Mouse (Mus musculus) cerebellum, postnatal 25 days (tissue): ENCODE data around the gene Tnf.

Experiments used
- DNase-seq, 2 experiments: peaks; one replicate each; pipeline ENCODE4 v3.0.0; 2021; ENCODE audit warnings: mixed read lengths in 2 of 2

Gene Tnf

DNA sequence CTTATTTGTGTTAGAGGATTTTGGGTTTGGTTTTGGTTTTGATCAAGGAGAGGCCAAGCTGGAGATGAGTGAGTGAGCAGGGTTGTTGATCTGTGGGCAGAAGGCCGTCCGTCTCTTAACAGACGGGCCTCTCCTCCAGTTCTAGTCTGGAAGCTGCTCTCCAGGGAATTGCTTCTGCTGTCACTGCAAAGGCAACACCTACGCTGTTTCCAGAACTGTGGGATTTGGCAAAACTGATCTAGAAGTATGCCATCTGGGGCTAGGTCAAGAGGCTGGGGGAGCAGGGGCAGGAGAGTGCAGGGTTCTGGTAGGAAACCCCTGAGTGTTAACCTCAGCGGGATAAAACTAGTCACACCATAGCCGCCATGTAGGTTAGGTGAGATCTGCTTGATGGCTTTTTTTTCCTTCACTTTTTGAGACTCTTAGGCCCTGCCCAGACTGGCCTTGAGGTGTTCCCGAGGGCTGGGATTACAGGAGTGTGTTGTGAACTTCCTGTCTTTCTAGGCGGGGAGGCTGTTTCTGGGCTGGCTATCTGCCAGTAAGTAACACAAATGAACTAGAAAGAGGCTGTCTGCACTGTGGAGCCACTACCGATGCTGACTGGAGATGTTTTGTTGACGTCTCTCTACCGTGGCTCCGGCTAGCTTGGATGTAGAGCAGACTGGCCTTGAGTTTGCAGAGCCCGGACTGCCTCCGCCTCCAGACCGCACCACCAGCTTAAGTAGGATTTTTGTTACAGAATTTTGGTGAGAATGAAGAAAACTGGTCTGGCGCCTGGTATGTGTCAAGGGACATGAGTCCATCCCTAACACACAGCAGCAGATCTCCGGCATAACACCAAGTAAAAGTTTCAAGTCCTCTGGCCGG is 31.5 kb upstream of the Tnf start, which contains the start of gene Atp6v1g2:
Atp6v1g2 (plus strand) TSS at position 547 of the 867 bp plus-strand sequence.
- DNase-seq = no peak

DNA sequence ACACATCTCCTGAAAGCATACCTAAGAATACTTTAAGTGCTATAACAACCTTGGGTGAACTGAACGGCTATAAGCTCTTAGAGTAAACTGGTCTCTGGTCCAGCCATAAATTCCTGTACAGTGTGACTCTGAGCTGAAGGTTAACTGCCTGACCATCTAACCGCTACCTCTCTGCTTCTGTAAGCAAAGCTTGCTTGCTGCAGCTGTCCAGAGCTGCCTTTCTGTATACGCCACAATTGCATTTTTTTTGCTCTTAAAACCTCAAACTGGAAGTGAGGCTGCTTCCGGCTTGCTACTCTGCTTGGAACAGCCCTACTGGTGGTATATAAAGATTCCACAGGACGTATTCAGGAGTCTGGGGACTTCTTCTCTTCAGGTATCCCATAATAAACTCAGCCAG is 30.9 kb upstream of the Tnf start:
- no peak for DNase-seq

- DNase-seq = peak; percentile 89 to 92
These were observed 30.2 kb upstream of the Tnf start for GRCm38 (mm10) chr17:35232043-35232442.

DNA sequence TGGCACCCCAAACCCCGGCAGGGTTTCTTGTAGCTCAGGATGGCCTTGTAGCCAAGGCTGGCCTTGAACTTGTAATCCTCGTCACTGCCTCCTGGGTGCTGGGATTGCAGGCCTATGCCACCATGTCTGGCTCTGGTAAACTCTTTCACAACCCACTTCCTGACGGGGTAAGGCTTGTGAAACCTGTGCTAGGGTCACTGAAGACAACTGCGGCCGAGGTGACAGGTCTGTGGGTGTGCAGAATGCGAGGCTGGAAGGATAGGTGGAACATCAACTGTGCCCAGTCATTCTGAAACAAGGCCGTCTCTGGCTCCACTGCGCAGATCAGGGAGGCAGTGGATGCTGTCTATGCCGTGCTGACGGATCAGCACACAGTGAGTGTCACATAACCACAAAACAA is 29.2 kb upstream of the Tnf start:
- DNase-seq = no peak

- no peak for DNase-seq
These were observed 24.8 kb upstream of the Tnf start for GRCm38 (mm10) chr17:35226561-35227046.

GRCm38 (mm10) chr17:35225456-35225855 is 23.6 kb upstream of the Tnf start:
- DNase-seq = no peak

DNA sequence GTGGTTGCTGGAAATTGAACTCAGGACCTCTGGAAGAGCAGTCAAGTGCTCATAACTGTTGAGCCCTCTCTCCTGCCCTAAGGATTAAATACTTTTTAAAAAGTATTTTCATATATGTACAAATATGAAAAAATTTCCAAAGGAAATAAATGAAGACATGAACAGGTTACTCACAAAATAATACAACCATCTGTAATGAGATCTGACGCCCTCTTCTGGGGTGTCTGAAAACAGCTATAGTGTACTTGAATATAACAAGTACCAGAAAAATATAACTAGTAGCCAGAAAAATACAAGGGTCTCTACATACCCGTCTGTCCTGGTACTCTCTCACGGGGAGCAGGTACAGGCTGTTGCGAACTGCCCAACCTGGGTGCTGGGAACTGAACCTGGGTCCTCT is 22.8 kb upstream of the Tnf start:
- no peak for DNase-seq

- no peak for DNase-seq
These were observed 20.5 kb upstream of the Tnf start for GRCm38 (mm10) chr17:35222299-35222698.

DNA sequence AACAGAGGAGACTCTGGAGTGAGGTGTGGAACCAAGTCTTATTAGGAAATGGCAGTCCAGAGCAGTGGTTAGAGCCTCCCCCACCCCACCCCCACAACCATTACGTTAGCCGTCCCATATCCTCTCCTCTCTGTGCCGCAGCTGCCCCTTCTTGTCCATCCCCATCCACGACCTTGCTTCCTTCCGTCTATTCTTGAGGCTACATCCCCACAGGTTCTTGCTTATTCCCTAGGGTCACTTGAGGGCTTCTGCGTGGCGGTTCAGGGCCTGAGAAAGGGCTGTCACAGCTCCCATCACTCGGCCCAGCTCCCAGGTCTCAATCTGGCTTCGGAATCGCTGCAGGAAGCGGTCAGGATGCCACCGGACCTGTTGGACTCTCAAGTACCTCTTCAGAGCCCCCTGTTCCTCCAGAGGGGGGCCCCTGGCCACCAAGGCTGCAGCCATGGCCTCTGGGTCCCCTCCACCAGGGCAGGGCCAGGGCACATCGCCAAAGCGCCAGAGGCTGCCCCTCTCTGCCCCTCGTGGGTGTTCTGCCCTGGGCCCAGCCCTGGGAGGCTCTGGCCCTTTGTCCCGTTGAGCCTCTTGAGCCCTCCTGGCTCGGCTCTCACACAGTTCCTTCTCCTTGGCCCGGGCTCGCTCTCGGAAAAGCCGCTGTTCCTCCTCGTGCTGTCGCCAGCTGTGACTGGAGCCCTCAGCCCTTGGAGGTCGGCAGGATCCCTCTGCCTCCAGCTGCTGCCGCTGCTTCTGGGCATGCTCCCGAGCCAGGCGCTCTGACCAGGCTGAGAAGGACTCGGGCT is 18.5 kb upstream of the Tnf start, which contains the start of gene Gm16181:
Gm16181 (plus strand) TSS at position 679 of the 797 bp plus-strand sequence.
- no peak for DNase-seq

GRCm38 (mm10) chr17:35219601-35220041 is 17.8 kb upstream of the Tnf start:
- DNase-seq = no peak

GRCm38 (mm10) chr17:35218516-35219193 is 16.8 kb upstream of the Tnf start:
- no peak for DNase-seq

DNA sequence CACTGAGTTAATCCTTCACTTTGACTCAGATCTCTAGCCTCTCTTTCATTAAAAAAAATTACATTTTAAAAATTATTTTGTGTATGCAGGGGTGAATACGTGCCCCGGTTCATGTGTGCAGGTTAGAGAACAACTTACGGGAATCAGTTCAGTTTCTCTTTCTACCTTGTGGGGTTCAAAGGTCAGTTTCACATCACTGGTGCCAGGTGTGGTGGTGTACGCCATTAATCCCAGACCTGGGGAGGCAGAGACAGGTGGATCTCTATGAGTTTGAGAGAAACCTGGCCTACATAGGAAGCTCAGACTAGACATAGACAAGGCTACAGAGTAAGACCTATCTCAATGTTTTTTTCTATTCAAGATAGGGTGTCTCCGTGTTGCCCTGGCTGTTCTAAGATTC is 11.3 kb upstream of the Tnf start:
- DNase-seq = no peak

DNA sequence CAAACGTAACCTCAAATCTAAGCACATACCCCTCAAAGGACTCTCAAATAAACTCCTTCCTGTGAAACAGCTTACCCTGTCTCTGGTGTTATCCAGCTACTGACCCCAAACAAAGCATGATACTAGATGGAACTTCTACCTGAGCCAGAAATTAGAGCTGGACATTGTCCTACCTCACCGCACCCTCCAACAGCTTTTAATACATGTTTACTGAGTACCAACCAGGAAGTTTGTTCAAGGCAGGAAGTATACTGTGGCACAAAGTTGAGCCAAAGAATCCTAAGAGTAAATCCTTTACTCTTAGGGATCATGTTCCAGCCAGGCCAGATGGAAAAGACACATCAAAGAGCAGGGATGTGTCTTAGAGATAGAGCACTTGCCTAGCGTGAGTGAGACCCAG is 8.8 kb upstream of the Tnf start:
- DNase-seq = no peak

DNA sequence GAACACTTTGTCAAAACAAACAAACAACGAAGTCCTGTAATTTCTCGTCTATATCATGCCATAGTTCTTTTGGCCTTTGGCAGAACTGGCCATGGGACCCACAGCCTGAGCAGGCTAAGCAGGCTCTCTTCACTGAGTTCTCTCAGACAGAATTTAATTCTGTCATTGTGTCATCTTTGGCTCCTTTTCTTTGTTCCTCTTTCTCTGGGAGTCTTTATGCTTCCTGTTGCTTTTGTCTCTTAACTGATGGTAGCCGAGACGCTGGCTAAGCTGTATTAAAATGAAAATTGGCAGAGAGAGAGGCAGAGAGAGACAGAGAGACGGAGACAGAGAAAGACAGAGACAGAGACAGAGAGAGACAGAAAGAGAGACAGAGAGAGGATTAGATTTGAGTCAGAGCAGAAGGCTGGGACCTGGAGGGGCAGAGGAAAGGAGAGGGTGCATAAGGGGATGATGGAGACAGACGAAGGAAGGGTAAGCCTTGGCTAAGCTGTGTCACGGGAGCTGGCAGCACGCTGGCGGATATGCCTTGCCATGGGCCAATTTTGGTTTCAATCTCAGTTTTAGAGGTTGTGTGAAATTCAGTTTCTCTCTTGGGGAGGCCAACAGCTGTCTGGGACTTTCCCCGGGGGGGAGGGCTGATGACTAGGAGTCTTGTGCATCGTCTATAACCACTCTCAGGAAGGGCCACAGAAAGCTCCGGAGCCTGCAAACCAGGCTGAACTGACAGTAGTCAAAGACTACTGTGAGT is 8.2 kb upstream of the Tnf start:
- no peak for DNase-seq

DNA sequence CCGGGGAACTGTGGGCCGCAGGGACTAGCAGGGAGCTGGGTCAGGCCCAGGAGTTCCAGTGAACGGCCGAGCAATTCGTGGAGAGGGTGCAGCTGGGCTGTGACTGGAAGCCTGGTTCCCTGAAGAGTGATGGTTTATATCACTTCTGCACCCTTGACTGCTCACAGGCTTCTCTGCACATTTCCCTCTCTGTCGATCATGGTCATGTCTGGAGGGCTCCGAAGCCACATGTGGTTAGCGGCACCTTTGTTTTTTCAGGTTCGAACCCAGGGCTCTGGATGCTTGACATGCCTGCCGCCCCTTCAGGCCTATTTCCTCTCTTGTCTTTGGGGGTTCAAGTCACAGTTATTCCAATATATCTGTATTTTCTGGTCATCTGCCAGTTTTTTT is 3.6 kb upstream of the Tnf start:
- DNase-seq = no peak

DNA sequence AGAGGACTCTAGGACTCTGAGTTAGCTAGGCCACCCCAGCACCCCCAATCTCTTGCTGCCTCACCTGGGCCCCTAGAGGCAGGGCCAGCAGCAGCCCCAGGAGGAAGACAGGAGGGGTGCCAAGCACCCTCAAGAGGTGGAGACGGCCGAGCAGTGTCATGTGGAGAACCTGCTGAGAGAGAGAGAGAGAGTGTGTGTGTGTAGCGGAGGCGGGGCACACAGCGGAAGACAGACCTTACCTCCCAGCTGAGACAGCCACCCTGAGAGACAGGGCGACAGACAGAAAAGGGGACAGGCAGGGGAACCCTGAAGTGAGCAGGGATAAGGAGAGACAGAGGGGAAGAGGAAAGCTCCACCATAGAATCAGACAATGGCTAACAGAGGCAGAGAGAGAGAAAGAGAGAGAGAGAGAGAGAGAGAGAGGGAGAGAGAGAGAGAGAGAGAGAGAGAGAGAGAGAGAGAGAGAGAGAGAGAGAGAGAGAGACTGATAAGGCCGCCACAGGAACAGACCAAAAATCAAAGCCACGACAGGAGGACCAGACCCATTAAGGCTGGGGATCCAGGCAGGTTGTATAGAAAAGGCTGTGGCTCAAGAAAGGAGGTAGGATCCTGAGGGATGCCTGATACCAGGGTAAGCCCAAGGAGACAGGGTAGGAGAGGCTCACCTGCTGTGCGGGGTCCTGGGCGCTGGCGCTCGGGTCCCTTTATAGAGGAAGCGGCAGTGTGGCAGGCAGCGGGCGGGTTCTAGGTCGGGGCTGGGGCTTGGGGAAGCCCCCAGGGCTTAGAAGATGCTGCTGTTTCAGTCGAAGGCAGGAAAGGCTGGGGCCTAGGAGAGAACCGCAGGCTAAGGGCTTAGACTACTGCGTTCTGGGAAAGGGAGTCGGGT is 2.9 kb upstream of the Tnf start, which contains the start of gene Lta:
Lta (minus strand) TSS at position 858 of the 886 bp plus-strand sequence.
- no peak for DNase-seq

GRCm38 (mm10) chr17:35202442-35202841 is 635 bp upstream of the Tnf start:
- no peak for DNase-seq

DNA sequence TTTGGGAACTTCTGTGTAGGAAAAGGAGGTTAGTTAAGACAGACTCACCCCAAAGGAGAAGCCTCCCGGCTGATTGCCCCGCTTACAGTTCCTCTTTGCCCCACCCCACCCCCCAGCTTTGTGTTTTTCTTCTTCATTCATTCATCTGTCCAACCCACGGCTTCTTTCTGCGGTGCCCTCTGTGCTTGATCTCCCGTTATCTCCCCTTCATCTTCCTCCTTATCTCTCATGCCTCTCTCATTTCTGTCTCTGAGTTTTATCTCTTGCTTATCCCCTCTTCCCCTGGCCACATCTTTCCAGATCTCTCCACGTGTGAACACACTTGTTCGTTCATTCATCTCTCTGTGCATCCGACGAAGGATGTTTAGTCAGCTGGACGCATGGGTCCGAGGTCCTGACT is 679 bp downstream of the Tnf start:
- no peak for DNase-seq

DNA sequence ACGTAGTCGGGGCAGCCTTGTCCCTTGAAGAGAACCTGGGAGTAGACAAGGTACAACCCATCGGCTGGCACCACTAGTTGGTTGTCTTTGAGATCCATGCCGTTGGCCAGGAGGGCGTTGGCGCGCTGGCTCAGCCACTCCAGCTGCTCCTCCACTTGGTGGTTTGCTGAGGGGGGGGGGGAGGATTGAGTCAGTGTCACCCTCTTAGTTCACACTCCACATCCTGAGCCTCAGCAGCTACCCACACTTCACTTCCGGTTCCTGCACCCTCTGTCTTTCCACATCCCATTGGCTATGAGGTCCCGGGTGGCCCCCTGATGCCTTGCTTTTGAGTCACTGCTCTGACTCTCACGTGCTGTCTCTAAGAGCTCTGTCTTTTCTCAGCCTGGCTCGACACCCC is 1.4 kb downstream of the Tnf start:
- DNase-seq = no peak

- no peak for DNase-seq
These were observed 2.9 kb downstream of the Tnf start for GRCm38 (mm10) chr17:35198946-35199345.

GRCm38 (mm10) chr17:35198029-35198428 is 3.8 kb downstream of the Tnf start:
- no peak for DNase-seq
